Mouse (Mus musculus) right cerebral cortex, postnatal 10 days (tissue): ENCODE measurements around the gene Ppargc1a.
A peak's percentile ranks its signal among the peaks of the same experiment; 100 is the strongest.

Source experiments
- DNase-seq, 2 experiments: peaks; one replicate each; pipeline ENCODE4 v3.0.0; 2021; ENCODE audit warnings: low spot score in 2 of 2

Gene Ppargc1a

GRCm38 (mm10) chr5:51567659-51568058, at the start of gene Ppargc1a:
Gene Ppargc1a, minus strand, starts transcription at chr5:51567726.
- no peak for DNase-seq

GRCm38 (mm10) chr5:51616877-51617276, 49.4 kb upstream of the Ppargc1a start:
- no peak for DNase-seq

GRCm38 (mm10) chr5:51612049-51612448, 44.5 kb upstream of the Ppargc1a start:
- DNase-seq, result no peak

GRCm38 (mm10) chr5:51607686-51608480, 40.4 kb upstream of the Ppargc1a start:
- DNase-seq, result peak in 1 of 2 experiments; percentile 24

GRCm38 (mm10) chr5:51599549-51599948, 32.0 kb upstream of the Ppargc1a start:
- peak in 1 of 2 experiments; percentile 31 for DNase-seq

GRCm38 (mm10) chr5:51595644-51596043, 28.1 kb upstream of the Ppargc1a start:
- DNase-seq, result no peak

GRCm38 (mm10) chr5:51592206-51592605, 24.7 kb upstream of the Ppargc1a start:
- no peak for DNase-seq

- no peak for DNase-seq
Observed at GRCm38 (mm10) chr5:51591537-51592154, 24.1 kb upstream of the Ppargc1a start.

GRCm38 (mm10) chr5:51586187-51586586, 18.7 kb upstream of the Ppargc1a start:
- DNase-seq, result no peak

- no peak for DNase-seq
Observed at GRCm38 (mm10) chr5:51584987-51585386, 17.5 kb upstream of the Ppargc1a start.

- DNase-seq, result no peak
Observed at GRCm38 (mm10) chr5:51584186-51584585, 16.7 kb upstream of the Ppargc1a start.

GRCm38 (mm10) chr5:51583632-51584031, 16.1 kb upstream of the Ppargc1a start:
- DNase-seq, result peak; percentile 27 to 35

- DNase-seq, result no peak
Observed at GRCm38 (mm10) chr5:51583030-51583429, 15.5 kb upstream of the Ppargc1a start.

- peak in 1 of 2 experiments; percentile 36 for DNase-seq
Observed at GRCm38 (mm10) chr5:51582618-51583017, 15.1 kb upstream of the Ppargc1a start.

GRCm38 (mm10) chr5:51577594-51577993, 10.1 kb upstream of the Ppargc1a start:
- no peak for DNase-seq

- DNase-seq, result no peak
Observed at GRCm38 (mm10) chr5:51573770-51574169, 6.2 kb upstream of the Ppargc1a start.

- peak; percentile 63 to 78 for DNase-seq
Observed at GRCm38 (mm10) chr5:51568198-51568690, 718 bp upstream of the Ppargc1a start.

GRCm38 (mm10) chr5:51565672-51566071, 1.9 kb downstream of the Ppargc1a start:
- no peak for DNase-seq

GRCm38 (mm10) chr5:51565038-51565437, 2.5 kb downstream of the Ppargc1a start:
- no peak for DNase-seq

- DNase-seq, result no peak
Observed at GRCm38 (mm10) chr5:51563574-51563973, 4.0 kb downstream of the Ppargc1a start.

- DNase-seq, result no peak
Observed at GRCm38 (mm10) chr5:51557607-51558278, 9.8 kb downstream of the Ppargc1a start.

- peak; percentile 47 to 51 for DNase-seq
Observed at GRCm38 (mm10) chr5:51553671-51554070, 13.9 kb downstream of the Ppargc1a start.
